Mouse (Mus musculus) 3134 (cell line): ENCODE data around the gene Ces2g.

ENCODE experiments used
- DNase-seq: peaks from one replicate; pipeline ENCODE4 v3.0.0-alpha.2; 2011; ENCODE audit warnings: low spot score; ENCODE audit not compliant: insufficient read length; ENCODE audit errors: extremely low read depth

The Ces2g gene

GRCm38 (mm10) chr8:104961537-104961961, at the start of gene Ces2g:
TSS of gene Ces2g (plus strand) at chr8:104961718.
- DNase-seq = no peak

DNA sequence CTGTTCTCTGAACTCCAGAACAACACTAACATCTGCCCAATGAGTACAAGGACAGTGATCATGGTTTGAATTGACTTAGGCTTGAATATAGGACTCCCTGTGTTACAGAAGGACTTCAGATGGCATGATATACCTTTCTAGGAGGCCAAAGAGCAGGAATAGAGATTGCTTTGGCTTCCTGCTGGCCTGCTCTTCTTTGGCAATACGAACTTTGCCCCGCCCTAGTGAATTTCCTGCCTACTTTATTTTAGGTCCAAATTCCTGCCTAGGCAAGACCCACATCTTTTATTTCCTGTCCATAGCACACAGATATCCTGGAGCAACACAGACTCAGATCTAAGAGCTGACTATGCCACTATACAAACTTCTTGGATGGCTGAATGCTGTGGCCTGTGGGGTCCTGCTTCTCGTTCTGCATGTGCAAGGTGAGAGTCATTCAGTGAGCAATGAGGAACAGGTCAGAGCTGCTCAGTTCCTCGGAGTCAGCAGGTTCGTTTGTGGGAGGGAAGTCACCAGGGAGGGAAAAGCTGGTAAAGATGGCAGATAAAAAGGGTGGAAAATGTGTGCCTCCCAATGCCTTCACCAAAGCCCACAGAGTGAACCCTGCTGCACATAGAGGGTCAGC, 35.4 kb upstream of the Ces2g start, which contains the start of gene Ces2e:
Gene Ces2e, plus strand, starts transcription at position 289 of the 625 bp plus-strand sequence.
- no peak for DNase-seq

DNA sequence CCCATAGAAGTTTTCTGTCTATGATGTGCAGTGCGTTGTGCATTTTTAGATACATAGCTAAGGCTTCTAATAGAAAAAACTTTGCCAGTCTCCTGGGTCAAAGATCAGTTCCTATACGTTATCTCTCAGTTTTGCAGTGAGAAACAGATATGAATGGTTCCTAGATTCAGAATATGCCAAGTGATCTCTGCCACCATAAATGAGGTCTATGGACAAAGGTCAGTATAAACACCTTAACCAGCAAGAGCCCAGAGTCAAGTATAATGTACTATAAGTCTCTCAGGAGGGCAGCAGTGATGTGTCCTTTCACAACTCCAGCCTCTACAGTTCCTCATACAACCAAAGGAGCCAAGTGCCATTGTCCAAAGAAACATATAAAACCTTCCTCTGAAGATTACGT, 34.2 kb upstream of the Ces2g start:
- DNase-seq = no peak

GRCm38 (mm10) chr8:104944665-104945064, 16.9 kb upstream of the Ces2g start:
- DNase-seq = no peak

DNA sequence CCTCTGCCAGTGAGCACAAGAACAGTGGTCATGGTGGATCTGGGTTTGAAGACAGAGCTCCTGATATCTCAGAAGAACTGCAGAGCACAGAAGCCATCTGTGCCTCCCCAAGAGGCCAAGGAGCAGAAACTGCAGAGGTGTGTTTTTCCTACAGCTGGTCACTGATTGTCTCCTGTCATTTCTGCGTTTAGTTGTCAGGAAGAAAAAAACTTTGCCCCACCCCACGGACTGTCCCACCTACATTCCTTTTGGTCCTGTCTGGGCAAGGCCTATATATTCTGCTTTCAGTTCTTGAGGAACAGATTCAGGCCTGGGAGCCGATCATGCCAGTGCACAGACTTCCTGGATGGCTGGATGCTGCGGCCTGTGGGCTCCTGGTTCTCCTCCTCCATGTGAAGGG, 14.5 kb upstream of the Ces2g start, which contains the start of gene Ces2f:
Gene Ces2f, plus strand, starts transcription at position 301 of the 400 bp plus-strand sequence.
- no peak for DNase-seq

GRCm38 (mm10) chr8:104949031-104949430, 12.5 kb upstream of the Ces2g start:
- DNase-seq = no peak

DNA sequence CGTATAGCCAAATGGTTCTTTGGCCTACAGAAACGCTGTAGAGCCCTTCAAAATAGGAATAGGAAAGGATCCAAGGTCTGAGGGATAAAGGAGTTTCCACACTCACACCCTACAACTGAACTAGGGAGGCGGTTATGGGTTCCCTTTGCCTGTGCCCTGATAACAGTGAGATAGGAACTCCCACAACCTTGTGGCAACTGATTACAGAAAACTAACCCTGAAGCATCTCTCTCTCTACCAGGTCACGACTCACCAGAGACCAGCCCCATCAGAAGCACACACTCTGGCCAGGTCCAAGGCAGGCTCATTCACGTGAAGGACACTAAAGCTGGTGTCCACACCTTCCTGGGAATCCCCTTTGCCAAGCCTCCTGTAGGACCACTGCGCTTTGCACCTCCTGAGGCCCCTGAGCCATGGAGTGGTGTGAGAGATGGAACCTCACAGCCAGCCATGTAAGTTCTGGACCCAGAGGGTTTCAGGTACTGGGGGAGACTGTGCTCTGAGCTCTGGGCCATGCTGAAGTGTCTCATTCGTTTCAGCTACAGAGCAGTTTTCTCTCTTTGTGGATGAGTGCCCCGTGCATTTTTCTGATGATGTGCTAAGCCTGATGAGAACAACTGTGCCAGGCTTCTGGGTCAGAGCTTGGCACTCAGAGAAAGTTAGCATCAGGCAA, 847 bp downstream of the Ces2g start:
- no peak for DNase-seq

- DNase-seq = no peak
These were observed 1.9 kb downstream of the Ces2g start for GRCm38 (mm10) chr8:104963375-104963894.

GRCm38 (mm10) chr8:104984126-104984525, 22.6 kb downstream of the Ces2g start:
- no peak for DNase-seq

DNA sequence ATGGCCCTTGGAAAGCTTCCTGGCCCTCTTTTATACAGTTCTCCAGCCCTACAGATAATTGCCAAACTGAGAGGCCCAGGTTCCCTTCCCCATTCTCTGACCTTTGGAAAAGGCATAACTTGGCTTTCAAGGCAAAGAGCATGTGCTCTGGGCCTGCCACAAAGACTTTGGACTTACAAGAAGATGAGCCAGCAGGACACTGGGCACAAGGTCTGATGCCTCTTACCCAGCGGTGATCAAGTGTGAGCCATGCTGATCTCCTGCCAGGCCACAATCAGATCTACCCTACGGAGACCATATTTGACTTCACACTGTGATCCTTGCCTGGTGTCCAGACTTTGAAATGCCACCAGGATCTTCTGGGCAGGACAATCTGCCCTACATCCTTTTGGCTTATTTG, 23.4 kb downstream of the Ces2g start:
- no peak for DNase-seq

DNA sequence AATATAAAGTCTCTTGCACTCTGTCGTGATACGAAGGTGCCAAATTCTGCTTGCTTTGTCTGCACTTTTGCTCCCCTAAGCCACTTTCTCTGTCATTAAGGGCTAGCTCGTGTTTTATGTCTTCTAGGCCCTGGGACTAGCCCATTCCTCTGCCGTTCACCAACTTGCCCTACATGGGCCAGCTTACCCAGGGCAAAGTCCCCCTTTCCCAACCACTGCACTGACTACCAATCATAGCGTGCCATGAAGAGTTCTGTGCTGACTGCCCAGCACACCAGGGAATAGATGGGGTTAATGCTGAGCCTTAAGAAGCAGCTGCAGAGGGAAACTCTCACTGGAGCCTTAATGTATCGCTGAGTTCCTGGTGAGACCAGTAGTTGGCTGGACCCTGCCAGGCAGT, 36.7 kb downstream of the Ces2g start:
- no peak for DNase-seq

GRCm38 (mm10) chr8:104999183-104999582, 37.7 kb downstream of the Ces2g start:
- no peak for DNase-seq

DNA sequence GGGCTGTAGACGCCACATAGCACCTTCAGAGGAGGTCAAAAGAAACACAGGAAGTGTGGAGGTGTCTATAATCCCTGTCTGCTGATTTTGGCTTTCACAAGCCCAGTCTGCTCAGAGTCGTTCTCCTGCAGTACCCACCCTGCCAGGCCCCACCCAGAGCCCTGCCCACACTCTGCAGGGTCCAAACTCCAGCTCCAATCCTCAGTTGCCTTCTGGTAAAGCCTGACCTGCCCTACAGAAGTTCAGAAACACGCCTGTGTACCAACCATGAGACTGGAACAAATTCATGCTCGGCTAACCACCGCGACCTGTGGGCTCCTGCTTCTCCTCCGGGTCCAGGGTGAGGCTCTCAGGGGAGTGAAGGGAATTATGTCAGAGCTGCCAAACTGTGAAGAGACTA, 39.1 kb downstream of the Ces2g start, which contains the start of gene Ces2h:
Gene Ces2h, plus strand, starts transcription at position 268 of the 400 bp plus-strand sequence.
- DNase-seq = no peak

GRCm38 (mm10) chr8:105010000-105010399, 48.5 kb downstream of the Ces2g start:
- no peak for DNase-seq

DNA sequence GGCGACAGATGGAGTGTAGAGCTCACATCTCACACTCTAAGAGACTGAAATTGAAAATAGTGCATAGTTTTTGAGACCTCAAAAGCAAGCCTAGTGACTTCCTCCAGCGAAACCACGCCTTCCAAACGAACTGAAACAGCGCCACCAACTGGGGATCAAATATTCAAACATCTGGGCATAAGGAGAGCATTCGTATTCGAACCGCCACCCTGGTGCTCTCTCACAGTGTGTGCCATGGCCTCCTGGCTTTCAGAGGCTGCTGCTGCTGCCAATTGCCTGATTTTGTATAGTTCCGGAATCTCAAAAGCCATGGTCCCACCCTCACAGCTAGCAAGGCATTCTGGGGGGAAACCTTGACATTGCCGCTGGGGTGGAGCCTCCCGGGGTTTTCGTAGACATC, 49.6 kb downstream of the Ces2g start:
- DNase-seq = no peak

DNA sequence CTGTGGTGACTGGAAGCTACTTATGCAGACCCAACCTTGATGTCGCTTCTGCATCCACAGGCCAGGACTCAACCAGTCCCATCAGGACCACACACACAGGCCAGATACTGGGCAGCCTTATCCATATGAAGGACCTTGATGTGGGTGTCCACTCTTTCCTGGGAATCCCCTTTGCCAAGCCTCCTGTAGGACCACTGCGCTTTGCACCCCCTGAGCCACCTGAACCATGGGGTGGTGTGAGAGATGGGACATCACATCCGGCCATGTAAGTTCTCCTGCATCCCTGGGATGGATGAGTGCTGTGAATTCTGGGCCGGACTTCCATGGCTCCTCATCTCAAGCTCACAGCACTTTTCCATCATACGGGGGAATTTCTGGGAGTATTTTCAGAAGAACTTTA, 52.9 kb downstream of the Ces2g start:
- no peak for DNase-seq
